Mouse (Mus musculus) spleen, adult 2 months (tissue): Measurements from ENCODE around the gene Tipin. TPM values are rescaled to one million over a fixed set of nuclear protein-coding genes. Genes with fewer than 3 reads are reported as not detected.

Experiments
- DNase-seq, 2 experiments: peaks; one replicate each; pipeline versions ENCODE4 v3.0.0 to v3.0.0-alpha.2; 2012 to 2021; ENCODE audit warnings: low spot score in 2 of 2, low read depth in 1 of 2
- H3K27ac ChIP-seq: fragments of 200-500 bp; 2 replicates; pipeline ENCODE4 v1.5.1; 2012; ENCODE audit warnings: low read length, inconsistent platforms; ENCODE audit not compliant: insufficient read depth
- H3K27me3 ChIP-seq: fragments of 200-500 bp; 2 replicates; pipeline ENCODE4 v1.6.1; 2012; ENCODE audit warnings: mild to moderate bottlenecking, moderate library complexity, low read length, inconsistent platforms; ENCODE audit not compliant: control insufficient read depth, insufficient read depth
- H3K36me3 ChIP-seq: fragments of 200-500 bp; 2 replicates; pipeline ENCODE4 v1.6.1; 2012; ENCODE audit warnings: mild to moderate bottlenecking, low read length, inconsistent platforms; ENCODE audit not compliant: control insufficient read depth, insufficient read depth
- H3K4me1 ChIP-seq: fragments of 200-500 bp; 2 replicates; pipeline ENCODE4 v1.6.1; 2011; ENCODE audit warnings: inconsistent platforms; ENCODE audit not compliant: control insufficient read depth, insufficient read depth, insufficient read length
- H3K4me3 ChIP-seq: fragments of 200-500 bp; 2 replicates; pipeline ENCODE4 v1.5.1; 2011; ENCODE audit warnings: mild to moderate bottlenecking, inconsistent platforms; ENCODE audit not compliant: insufficient read depth, insufficient read length; ENCODE audit errors: extremely low read depth
- CTCF ChIP-seq: fragments of 200-500 bp; IDR thresholded peaks from 2 replicates; pipeline ENCODE4 v1.5.1; 2011; ENCODE audit warnings: mild to moderate bottlenecking, inconsistent platforms; ENCODE audit not compliant: insufficient read depth, insufficient read length, insufficient replicate concordance; ENCODE audit errors: extremely low read depth
- POLR2A ChIP-seq: fragments of 200-500 bp; IDR thresholded peaks from 2 replicates; pipeline ENCODE4 v1.6.1; 2011; ENCODE audit warnings: low read depth, low read length, inconsistent platforms
- WGBS: fragments of 180-500 bp; shearing (Covaris S2); methylation state at CpG from one replicate; pipeline ENCODE4 v1.1.7; 2018; 5-methylcytosine and 5-hydroxymethylcytosine counted together
- polyA plus RNA-seq: library from polyadenylated mRNA; depleted of rRNA; stranded (reverse); fragments of >200 nt; gene quantifications from 2 replicates; pipeline ENCODE4 v1.2.3, GENCODE M21; 2012

Tipin gene
- polyA plus RNA-seq, 1 experiment, result 2.4 TPM

- Histone ChIP-seq H3K27me3 (no peaks in the 10 kb centered on the region), H3K27ac (peak within 1 kb of the TSS; percentile 87), H3K4me3 (peak within 1 kb of the TSS; percentile 77), H3K36me3 (no peaks in the 10 kb centered on the region), H3K4me1 (peaks cover 9% of the 10 kb centered on the region; the same call in 1 of the 2 replicates)
- under 1% methylated on average over 89 of the region's 89 CpGs for WGBS
- DNase-seq, result peak; percentile 97 to 100
- TF ChIP-seq POLR2A (peak; percentile 98), CTCF (peak; percentile 59; the same call in 1 of the 2 replicates)
Observed at GRCm38 (mm10) chr9:64253021-64253904, 28.1 kb upstream of the Tipin start, which contains the start of gene Map2k1. TSS of gene Map2k1 (minus strand) at chr9:64253631.

- Histone ChIP-seq H3K4me1 (no peaks in the 10 kb centered on the region), H3K36me3 (no peaks in the 10 kb centered on the region), H3K27me3 (no peaks in the 10 kb centered on the region), H3K27ac (no peak overlapping the region), H3K4me3 (no peak overlapping the region)
- 43% methylated on average over 3 of the region's 3 CpGs for WGBS
- DNase-seq, result no peak
- TF ChIP-seq CTCF (no peak), POLR2A (no peak)
Observed at GRCm38 (mm10) chr9:64255422-64255821, 26.0 kb upstream of the Tipin start.

DNA sequence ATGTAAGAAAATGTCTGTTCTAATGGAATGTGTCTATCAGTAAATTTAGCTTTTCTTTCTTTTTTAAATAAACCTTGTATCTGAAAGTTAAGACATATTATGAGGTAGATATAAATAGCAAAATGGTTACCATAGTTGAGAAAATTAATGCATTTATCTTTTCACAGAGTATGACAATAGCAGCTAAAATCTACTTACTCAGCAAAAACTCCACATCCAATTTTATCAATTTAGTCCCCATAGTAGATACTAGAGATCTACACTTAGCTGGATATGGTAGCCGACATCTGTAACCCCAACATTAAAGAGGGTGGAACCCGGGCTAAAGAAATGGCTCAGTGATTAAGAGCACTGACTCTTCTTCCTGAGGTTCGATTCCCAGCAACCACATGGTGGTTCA is 25.2 kb upstream of the Tipin start:
- Histone ChIP-seq H3K27ac (no peak overlapping the region), H3K4me1 (no peaks in the 10 kb centered on the region), H3K36me3 (no peaks in the 10 kb centered on the region), H3K4me3 (no peak overlapping the region), H3K27me3 (no peaks in the 10 kb centered on the region)
- 92% methylated on average over 3 of the region's 3 CpGs for WGBS
- TF ChIP-seq CTCF, result no peak
- no peak for TF ChIP-seq POLR2A
- no peak for DNase-seq

GRCm38 (mm10) chr9:64259906-64260305 is 21.5 kb upstream of the Tipin start:
- no peak overlapping the region for H3K4me3 ChIP-seq
- WGBS, result 90% methylated on average over 5 of the region's 5 CpGs
- no peaks in the 10 kb centered on the region for H3K4me1 ChIP-seq
- no peak overlapping the region for H3K27ac ChIP-seq
- H3K36me3 ChIP-seq, result no peaks in the 10 kb centered on the region
- TF ChIP-seq POLR2A (no peak), CTCF (no peak)
- no peaks in the 10 kb centered on the region for H3K27me3 ChIP-seq
- DNase-seq, result no peak

GRCm38 (mm10) chr9:64261023-64261422 is 20.4 kb upstream of the Tipin start:
- H3K27ac ChIP-seq, result no peak overlapping the region
- no peak overlapping the region for H3K4me3 ChIP-seq
- DNase-seq, result no peak
- TF ChIP-seq POLR2A (no peak), CTCF (no peak)
- H3K4me1 ChIP-seq, result no peaks in the 10 kb centered on the region
- 88% methylated on average over 4 of the region's 4 CpGs for WGBS
- no peaks in the 10 kb centered on the region for H3K36me3 ChIP-seq
- no peaks in the 10 kb centered on the region for H3K27me3 ChIP-seq

- no peak overlapping the region for H3K4me3 ChIP-seq
- no peaks in the 10 kb centered on the region for H3K27me3 ChIP-seq
- H3K27ac ChIP-seq, result no peak overlapping the region
- WGBS, result 65% methylated on average over 1 of the region's 1 CpGs
- no peaks in the 10 kb centered on the region for H3K4me1 ChIP-seq
- no peak for DNase-seq
- H3K36me3 ChIP-seq, result no peaks in the 10 kb centered on the region
- TF ChIP-seq CTCF, result no peak
- no peak for TF ChIP-seq POLR2A
Observed at GRCm38 (mm10) chr9:64264813-64265212, 16.6 kb upstream of the Tipin start.

DNA sequence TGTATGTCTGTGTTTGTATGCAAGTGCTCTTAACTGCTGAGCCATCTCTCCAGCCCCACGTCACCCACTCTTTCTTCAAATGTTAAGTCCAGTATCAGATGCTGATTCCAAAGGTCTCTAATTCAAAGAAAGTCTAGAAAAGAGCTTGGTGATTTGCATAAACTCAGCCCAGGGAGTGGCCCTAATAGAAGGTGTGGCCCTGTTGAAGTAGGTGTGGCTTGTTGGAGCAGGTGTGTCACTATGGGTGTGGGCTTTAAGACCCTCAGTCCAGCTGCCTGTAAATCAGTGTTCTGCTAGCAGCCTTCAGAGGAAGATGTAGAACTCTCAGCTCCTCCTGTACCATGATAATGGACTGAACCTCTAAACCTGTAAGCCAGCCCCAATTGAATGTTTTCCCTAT is 14.2 kb upstream of the Tipin start:
- 91% methylated on average over 1 of the region's 1 CpGs for WGBS
- no peak overlapping the region for H3K4me3 ChIP-seq
- no peak overlapping the region for H3K27ac ChIP-seq
- no peaks in the 10 kb centered on the region for H3K36me3 ChIP-seq
- TF ChIP-seq POLR2A, result no peak
- no peak for TF ChIP-seq CTCF
- no peak for DNase-seq
- no peaks in the 10 kb centered on the region for H3K4me1 ChIP-seq
- H3K27me3 ChIP-seq, result no peaks in the 10 kb centered on the region
